9 mouse cellular contexts compared by ENCODE assay signal in genomic region chr5:140115434-140116271, GRCm38 (mm10).
DNase-seq lines count a peak whose midpoint lies in the region; ATAC-seq lines count a peak whose summit lies in the region.
"Had no signal": no experiment of that assay in that cellular context is flagged by ENCODE, and none has a peak within 500 bp of the region (broad histone marks: within the 10 kb centered on the region; RNA-seq: fewer than 3 reads in every experiment).

No protein-coding gene starts in this region.

- WGBS in hindbrain, embryonic 12.5 days, result 31% methylated on average over 8 of the region's 8 CpGs

- H3K36me3 ChIP-seq in hindbrain, embryonic 12.5 days, result 0 out of 2 replicates have a peak, but pooled peaks cover 5% of the 10 kb centered on the region

- ATAC-seq in hindbrain, embryonic 12.5 days (ENCODE audit: low FRiP score), result peak; percentile 81

- no peaks in the 10 kb centered on the region for H3K9me3 ChIP-seq in hindbrain, embryonic 12.5 days (replicated peaks)
- H3K9me3 ChIP-seq: megakaryocyte, embryonic 14.5 days had no signal

- peak overlapping the region; percentile 76 for H3K27ac ChIP-seq in hindbrain, embryonic 12.5 days

- no peak overlapping the region for H3K4me3 ChIP-seq in hindbrain, embryonic 12.5 days
- H3K4me3 ChIP-seq: megakaryocyte, embryonic 14.5 days had no signal

- H3K4me1 ChIP-seq in hindbrain, embryonic 12.5 days, result peaks cover 22% of the 10 kb centered on the region

- no peak overlapping the region for H3K9ac ChIP-seq in hindbrain, embryonic 12.5 days

- H3K27me3 ChIP-seq in hindbrain, embryonic 12.5 days, result no peaks in the 10 kb centered on the region
- H3K27me3 ChIP-seq: megakaryocyte, embryonic 14.5 days had no signal

- H3K4me2 ChIP-seq in hindbrain, embryonic 12.5 days (replicated peaks), result no peak overlapping the region

- DNase-seq in Muller cell, postnatal 12 days (ENCODE audit: inconsistent ontology term), result peak; percentile 82
- DNase-seq in adrenal gland, adult 8-10 months, result peak; percentile 81
- peak; percentile 53 to 61 for DNase-seq in gastrocnemius, adult 8-10 months (ENCODE audit: low spot score in 2 of 2)
- peak; percentile 40 to 46 for DNase-seq in layer of hippocampus, postnatal 10 days (ENCODE audit: low spot score in 2 of 2)
- peak; percentile 78 for DNase-seq in lung, postnatal 14 days
- peak; percentile 94 for DNase-seq in skeletal muscle tissue, adult 2 months (ENCODE audit: low read depth, low spot score)
- no peak for DNase-seq in T-cell, adult 2 months (ENCODE audit: low spot score)
